Mouse (Mus musculus) cerebral cortex, adult 2 months (tissue): Measurements from ENCODE around the gene Fpgt.

Source experiments
- WGBS: fragments of 180-500 bp; shearing (Covaris S2); methylation state at CpG from one replicate; pipeline ENCODE4 v1.1.7; 2018; 5-methylcytosine and 5-hydroxymethylcytosine counted together

The Fpgt gene

GRCm38 (mm10) chr3:155093116-155093956 is at the start of gene Fpgt, which contains the start of gene Lrriq3:
Gene Fpgt, minus strand, starts transcription at chr3:155093403.
Gene Lrriq3, plus strand, starts transcription at chr3:155093434.
- 1% methylated on average over 47 of the region's 47 CpGs for WGBS

DNA sequence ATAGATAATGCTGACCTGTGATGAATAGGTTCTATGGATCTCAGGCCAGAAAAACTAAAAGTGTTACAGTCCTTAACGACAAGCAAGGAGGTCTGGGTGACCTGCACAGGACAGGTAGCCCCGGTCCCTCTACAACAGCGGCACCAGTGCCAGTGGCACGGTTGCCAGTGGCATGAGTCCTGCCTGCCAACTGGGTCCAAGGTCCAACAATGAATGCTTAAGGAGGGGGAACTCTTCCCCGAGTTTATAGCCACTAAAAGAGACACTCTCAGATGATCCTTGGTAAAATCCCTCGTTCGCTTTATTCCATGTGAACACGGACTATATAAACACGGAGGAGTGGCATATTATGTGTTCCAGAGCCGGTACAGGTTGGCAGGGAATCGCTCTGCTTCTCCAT is 47.8 kb upstream of the Fpgt start:
- WGBS = 89% methylated on average over 11 of the region's 11 CpGs

DNA sequence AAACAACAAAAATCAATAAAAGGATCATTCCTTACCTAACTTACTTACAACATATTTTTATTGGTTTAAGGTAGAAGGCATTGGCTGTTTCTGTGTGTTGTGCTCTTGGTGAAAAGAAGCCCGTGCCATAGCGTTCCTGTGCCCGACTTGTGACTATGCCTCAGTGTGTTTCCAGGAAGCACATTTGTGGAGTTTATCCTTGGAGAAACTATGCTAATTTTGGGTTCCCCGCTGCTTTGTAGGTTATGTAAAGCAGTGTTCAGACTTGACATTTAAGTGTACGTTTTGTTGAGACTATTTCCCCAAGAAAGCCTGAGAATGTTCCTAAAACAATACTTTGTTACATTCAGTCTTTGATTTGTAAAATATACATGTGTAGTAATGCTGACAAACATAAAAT is 44.5 kb upstream of the Fpgt start:
- 49% methylated on average over 5 of the region's 5 CpGs for WGBS

- 65% methylated on average over 1 of the region's 1 CpGs for WGBS
Observed at GRCm38 (mm10) chr3:155105957-155106356, 12.8 kb upstream of the Fpgt start.

GRCm38 (mm10) chr3:155099266-155099665 is 6.1 kb upstream of the Fpgt start:
- 87% methylated on average over 1 of the region's 1 CpGs for WGBS

- WGBS = 81% methylated on average over 6 of the region's 6 CpGs
Observed at GRCm38 (mm10) chr3:155092081-155092480, 1.1 kb downstream of the Fpgt start.

- WGBS = 81% methylated on average over 4 of the region's 4 CpGs
Observed at GRCm38 (mm10) chr3:155077908-155078307, 15.3 kb downstream of the Fpgt start.

DNA sequence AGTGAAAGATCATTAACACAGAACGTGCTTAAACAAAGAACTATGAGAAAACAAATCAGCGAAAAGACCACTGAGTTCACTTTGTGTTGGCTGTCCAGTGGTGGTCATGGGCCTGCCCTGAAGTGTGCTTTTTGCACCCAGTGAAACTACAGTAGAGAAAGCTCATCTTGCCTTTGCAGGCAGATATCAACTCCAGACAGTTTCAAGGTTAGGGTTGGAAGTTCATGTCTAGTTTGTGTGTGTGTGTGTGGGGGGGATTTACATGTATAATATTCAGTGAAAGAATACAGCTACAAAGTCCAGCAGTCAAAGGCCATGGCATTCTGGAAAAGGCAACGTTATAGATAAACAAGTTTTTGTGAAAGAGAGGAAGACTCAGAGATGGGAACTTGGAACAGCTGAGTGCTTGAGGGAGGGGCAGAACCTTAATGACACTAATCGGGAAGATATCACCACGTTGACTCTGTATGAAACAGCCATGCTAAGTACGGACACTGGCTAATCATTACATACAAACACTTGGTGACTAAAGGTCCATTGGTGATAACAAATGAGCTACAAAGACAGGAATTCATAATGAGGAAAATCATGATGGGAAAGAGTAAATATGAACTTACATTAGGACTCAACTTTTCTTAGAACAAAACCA is 34.3 kb downstream of the Fpgt start:
- WGBS = 87% methylated on average over 6 of the region's 6 CpGs

- 70% methylated on average over 6 of the region's 6 CpGs for WGBS
Observed at GRCm38 (mm10) chr3:155055231-155055916, 37.8 kb downstream of the Fpgt start, which contains the start of gene Tnni3k. Gene Tnni3k, minus strand, starts transcription at chr3:155055407.

DNA sequence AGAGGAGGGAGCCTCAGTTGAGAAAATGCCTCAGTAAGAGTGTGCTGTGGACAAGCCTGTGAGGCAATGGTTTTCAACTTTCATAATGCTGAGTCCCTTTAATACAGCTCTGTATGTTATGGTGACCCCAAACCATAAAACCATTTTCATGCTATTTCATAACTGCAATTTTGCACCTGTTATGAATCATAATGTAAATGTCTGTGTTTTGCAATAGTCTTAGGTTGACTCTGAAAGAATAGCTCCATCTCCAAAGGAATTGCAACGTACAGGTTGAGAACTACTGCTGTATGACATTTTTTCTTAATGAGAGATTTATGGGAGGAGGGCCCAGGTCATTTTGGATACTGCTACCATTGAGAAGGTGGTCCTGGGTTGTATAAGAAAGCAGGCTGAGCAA is 40.0 kb downstream of the Fpgt start:
- 70% methylated on average over 1 of the region's 1 CpGs for WGBS

GRCm38 (mm10) chr3:155039012-155039836 is 54.0 kb downstream of the Fpgt start:
- 36% methylated on average over 1 of the region's 1 CpGs for WGBS
